Mouse (Mus musculus) spleen, adult 2 months (tissue): ENCODE measurements around the gene Vps26c. TPM values are rescaled to one million over a fixed set of nuclear protein-coding genes. Genes with fewer than 3 reads are reported as not detected.

Experiments used
- DNase-seq, 2 experiments: peaks; one replicate each; pipeline versions ENCODE4 v3.0.0 to v3.0.0-alpha.2; 2012 to 2021; ENCODE audit warnings: low spot score in 2 of 2, low read depth in 1 of 2
- H3K27ac ChIP-seq: fragments of 200-500 bp; 2 replicates; pipeline ENCODE4 v1.5.1; 2012; ENCODE audit warnings: low read length, inconsistent platforms; ENCODE audit not compliant: insufficient read depth
- H3K27me3 ChIP-seq: fragments of 200-500 bp; 2 replicates; pipeline ENCODE4 v1.6.1; 2012; ENCODE audit warnings: mild to moderate bottlenecking, moderate library complexity, low read length, inconsistent platforms; ENCODE audit not compliant: control insufficient read depth, insufficient read depth
- H3K36me3 ChIP-seq: fragments of 200-500 bp; 2 replicates; pipeline ENCODE4 v1.6.1; 2012; ENCODE audit warnings: mild to moderate bottlenecking, low read length, inconsistent platforms; ENCODE audit not compliant: control insufficient read depth, insufficient read depth
- H3K4me1 ChIP-seq: fragments of 200-500 bp; 2 replicates; pipeline ENCODE4 v1.6.1; 2011; ENCODE audit warnings: inconsistent platforms; ENCODE audit not compliant: control insufficient read depth, insufficient read depth, insufficient read length
- H3K4me3 ChIP-seq: fragments of 200-500 bp; 2 replicates; pipeline ENCODE4 v1.5.1; 2011; ENCODE audit warnings: mild to moderate bottlenecking, inconsistent platforms; ENCODE audit not compliant: insufficient read depth, insufficient read length; ENCODE audit errors: extremely low read depth
- CTCF ChIP-seq: fragments of 200-500 bp; IDR thresholded peaks from 2 replicates; pipeline ENCODE4 v1.5.1; 2011; ENCODE audit warnings: mild to moderate bottlenecking, inconsistent platforms; ENCODE audit not compliant: insufficient read depth, insufficient read length, insufficient replicate concordance; ENCODE audit errors: extremely low read depth
- POLR2A ChIP-seq: fragments of 200-500 bp; IDR thresholded peaks from 2 replicates; pipeline ENCODE4 v1.6.1; 2011; ENCODE audit warnings: low read depth, low read length, inconsistent platforms
- WGBS: fragments of 180-500 bp; shearing (Covaris S2); methylation state at CpG from one replicate; pipeline ENCODE4 v1.1.7; 2018; 5-methylcytosine and 5-hydroxymethylcytosine counted together
- polyA plus RNA-seq: library from polyadenylated mRNA; depleted of rRNA; stranded (reverse); fragments of >200 nt; gene quantifications from 2 replicates; pipeline ENCODE4 v1.2.3, GENCODE M21; 2012

Vps26c gene
- polyA plus RNA-seq, 1 experiment: 21.4 TPM

DNA sequence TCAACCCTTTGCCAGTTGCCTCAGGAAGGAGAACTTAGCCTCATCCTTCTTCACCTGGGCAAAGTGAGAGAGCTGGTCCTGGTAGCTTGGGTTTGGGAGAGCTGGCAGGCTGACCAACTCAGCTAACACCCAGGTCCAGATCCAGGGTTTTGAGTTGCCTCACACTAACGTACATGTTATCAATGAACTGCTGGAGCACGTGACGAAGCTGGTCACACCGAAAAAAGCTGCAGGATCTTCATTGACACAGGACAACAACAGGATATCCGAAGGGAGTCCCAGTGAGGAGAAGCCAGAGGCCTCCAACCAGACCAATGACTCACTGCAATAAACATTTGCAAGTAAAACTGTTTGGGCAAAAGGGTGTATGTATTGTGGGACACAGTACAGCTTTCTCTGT lies 34.0 kb upstream of the Vps26c start:
- Histone ChIP-seq H3K27me3 (no peaks in the 10 kb centered on the region), H3K27ac (no peak overlapping the region), H3K36me3 (no peaks in the 10 kb centered on the region), H3K4me3 (no peak overlapping the region), H3K4me1 (peaks cover 4% of the 10 kb centered on the region; the same call in 1 of the 2 replicates)
- TF ChIP-seq POLR2A (no peak), CTCF (no peak)
- DNase-seq: no peak
- WGBS: 44% methylated on average over 5 of the region's 5 CpGs

DNA sequence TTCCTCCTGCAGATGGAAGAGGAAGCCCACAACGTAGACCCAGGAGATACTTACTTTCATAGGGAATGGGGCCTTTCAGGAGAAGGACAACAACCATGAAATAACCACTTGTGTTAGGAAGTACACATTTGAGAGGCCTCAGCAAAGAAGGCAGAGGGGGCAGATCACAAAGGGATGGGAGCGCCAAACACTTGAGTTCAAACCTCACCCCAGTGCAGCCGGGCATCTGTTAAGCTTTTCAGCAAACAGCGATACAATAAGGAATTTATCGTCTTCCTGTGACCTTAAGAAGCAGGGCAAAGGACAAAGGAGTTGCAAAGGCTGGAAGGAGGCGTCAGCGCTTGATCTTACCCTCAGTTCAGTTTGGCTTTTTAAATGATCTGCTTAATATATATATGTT lies 33.2 kb upstream of the Vps26c start:
- no peak overlapping the region for H3K4me3 ChIP-seq
- H3K27me3 ChIP-seq: no peaks in the 10 kb centered on the region

DNA sequence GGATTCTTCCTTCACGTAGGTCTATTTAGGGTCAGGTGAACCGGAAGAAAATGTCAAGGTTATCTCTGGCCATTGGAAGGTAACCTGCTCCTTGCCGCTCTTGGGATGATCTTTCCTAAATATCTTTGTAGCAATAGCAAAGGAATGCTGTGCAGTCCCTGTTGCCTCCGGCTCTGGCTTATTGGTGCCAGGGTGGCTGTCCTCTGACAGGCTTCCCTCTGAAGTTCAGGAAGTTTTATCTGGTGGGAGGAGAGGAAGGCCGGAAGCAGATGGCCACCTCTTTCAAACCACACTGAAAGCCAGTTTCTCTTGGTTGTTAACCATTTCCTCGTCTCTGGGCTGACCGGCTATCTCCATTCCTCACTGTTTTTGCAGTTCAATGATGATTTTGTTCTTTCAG lies 32.7 kb upstream of the Vps26c start:
- no peaks in the 10 kb centered on the region for H3K27me3 ChIP-seq
- WGBS: 7% methylated on average over 7 of the region's 7 CpGs
- no peak for TF ChIP-seq POLR2A
- TF ChIP-seq CTCF: no peak
- H3K27ac ChIP-seq: no peak overlapping the region
- DNase-seq: no peak
- H3K4me1 ChIP-seq: peaks cover 4% of the 10 kb centered on the region; the same call in 1 of the 2 replicates
- no peak overlapping the region for H3K4me3 ChIP-seq
- no peaks in the 10 kb centered on the region for H3K36me3 ChIP-seq

More for the DNA sequence above, 33.2 kb upstream of the Vps26c start:
- DNase-seq: no peak
- WGBS: 28% methylated on average over 7 of the region's 7 CpGs
- H3K36me3 ChIP-seq: no peaks in the 10 kb centered on the region
- no peak overlapping the region for H3K27ac ChIP-seq
- TF ChIP-seq POLR2A (no peak), CTCF (no peak)
- peaks cover 4% of the 10 kb centered on the region; the same call in 1 of the 2 replicates for H3K4me1 ChIP-seq

DNA sequence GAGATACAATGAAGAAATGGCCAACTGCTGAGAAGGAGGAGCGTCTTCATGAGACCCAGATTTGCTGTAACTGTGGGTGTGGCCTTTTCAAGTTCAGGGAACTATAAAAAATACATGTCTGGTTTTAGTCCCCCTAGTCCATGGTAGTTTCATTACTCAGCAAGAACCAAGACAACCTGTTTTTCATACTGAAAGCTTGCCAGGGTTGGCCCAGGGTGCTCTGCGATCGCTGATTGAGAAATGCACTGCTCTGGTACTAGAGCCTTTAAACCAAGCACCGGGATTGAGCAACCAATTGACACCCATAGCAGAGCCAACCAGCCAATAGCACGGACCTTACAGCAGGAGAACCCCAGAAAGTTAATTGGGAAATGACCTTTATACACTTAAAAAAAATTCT lies 29.6 kb upstream of the Vps26c start:
- DNase-seq: no peak
- no peaks in the 10 kb centered on the region for H3K27me3 ChIP-seq
- 40% methylated on average over 5 of the region's 5 CpGs for WGBS
- no peak overlapping the region for H3K27ac ChIP-seq
- no peaks in the 10 kb centered on the region for H3K36me3 ChIP-seq
- no peak overlapping the region for H3K4me3 ChIP-seq
- no peak for TF ChIP-seq POLR2A
- no peak for TF ChIP-seq CTCF
- H3K4me1 ChIP-seq: peaks cover 4% of the 10 kb centered on the region; the same call in 1 of the 2 replicates

DNA sequence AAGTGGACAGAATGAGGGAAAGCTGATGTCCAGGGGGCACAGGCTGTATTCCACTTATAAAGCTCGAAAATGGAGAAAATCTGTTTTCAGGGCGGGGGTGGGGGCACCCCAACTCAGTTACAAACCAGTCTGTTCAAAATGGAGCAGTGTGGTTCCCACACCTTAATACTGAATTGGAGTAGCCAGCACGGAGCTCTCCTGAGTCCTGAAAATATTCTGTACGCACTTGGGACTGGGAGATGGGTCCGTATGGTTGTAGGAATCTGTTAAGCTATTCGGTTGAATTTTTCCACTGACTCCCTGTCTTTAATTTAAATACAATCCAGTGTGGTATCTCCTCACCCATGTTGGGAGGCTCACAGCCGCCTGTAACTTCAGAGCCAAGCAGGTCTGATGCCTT lies 28.7 kb upstream of the Vps26c start:
- Histone ChIP-seq H3K27me3 (no peaks in the 10 kb centered on the region), H3K4me1 (peaks cover 4% of the 10 kb centered on the region; the same call in 1 of the 2 replicates), H3K4me3 (no peak overlapping the region), H3K36me3 (no peaks in the 10 kb centered on the region), H3K27ac (no peak overlapping the region)
- TF ChIP-seq POLR2A: no peak
- TF ChIP-seq CTCF: no peak
- DNase-seq: no peak
- 92% methylated on average over 7 of the region's 7 CpGs for WGBS

DNA sequence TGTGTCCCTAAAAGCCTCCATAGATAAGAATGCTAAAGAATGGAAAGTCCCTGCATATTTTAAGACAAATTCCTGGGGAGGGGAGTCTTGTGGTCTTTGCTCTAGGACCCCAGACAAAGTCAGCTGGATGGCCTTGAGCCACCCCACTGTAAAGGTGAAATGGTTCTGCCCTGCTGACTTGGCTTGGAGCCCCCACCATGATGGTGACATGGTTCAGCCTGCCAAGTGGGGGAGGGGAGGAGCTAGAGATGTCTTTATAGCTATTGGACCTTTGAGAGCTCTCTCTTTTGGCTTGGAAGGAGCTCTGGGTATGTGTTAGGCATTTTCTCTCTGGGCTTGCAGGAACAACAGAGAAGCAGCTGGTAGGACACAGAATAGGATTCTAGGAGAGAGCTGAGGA lies 25.3 kb upstream of the Vps26c start:
- no peak overlapping the region for H3K4me3 ChIP-seq
- no peaks in the 10 kb centered on the region for H3K27me3 ChIP-seq
- no peak for DNase-seq
- H3K4me1 ChIP-seq: no peaks in the 10 kb centered on the region
- TF ChIP-seq CTCF (no peak), POLR2A (no peak)
- H3K27ac ChIP-seq: no peak overlapping the region
- H3K36me3 ChIP-seq: no peaks in the 10 kb centered on the region

DNA sequence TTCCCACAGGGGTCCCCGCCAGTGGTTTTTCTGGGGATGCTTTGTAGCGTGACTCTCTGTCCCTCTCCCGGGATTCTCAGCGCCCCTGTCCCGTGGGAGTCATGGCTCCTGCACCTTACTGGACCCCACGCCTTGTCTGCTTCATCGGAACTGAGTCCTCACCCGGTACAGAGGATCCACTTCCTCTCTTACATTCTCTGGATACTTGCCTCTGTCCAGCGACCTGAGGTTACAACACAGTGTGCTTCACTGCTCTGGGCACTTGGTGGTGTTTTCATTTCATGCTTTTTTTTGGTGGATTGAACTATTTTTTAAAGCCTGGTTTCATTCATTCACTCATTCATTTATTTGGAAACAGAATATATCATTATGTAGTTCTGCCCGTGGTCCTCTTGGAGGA lies 23.2 kb upstream of the Vps26c start:
- Histone ChIP-seq H3K27ac (no peak overlapping the region), H3K4me3 (no peak overlapping the region), H3K27me3 (no peaks in the 10 kb centered on the region), H3K36me3 (no peaks in the 10 kb centered on the region), H3K4me1 (no peaks in the 10 kb centered on the region)
- DNase-seq: no peak
- 69% methylated on average over 10 of the region's 10 CpGs for WGBS
- no peak for TF ChIP-seq POLR2A
